Mouse (Mus musculus): ENCODE data around the gene Mybphl. TPM values are rescaled to one million over a fixed set of nuclear protein-coding genes. Genes with fewer than 3 reads are reported as not detected.

Mybphl gene
- polyA plus RNA-seq (2015; fragmentation: Nextera tagmentation; extraction: Ambion mirVana): not detected in 2 replicates

DNA sequence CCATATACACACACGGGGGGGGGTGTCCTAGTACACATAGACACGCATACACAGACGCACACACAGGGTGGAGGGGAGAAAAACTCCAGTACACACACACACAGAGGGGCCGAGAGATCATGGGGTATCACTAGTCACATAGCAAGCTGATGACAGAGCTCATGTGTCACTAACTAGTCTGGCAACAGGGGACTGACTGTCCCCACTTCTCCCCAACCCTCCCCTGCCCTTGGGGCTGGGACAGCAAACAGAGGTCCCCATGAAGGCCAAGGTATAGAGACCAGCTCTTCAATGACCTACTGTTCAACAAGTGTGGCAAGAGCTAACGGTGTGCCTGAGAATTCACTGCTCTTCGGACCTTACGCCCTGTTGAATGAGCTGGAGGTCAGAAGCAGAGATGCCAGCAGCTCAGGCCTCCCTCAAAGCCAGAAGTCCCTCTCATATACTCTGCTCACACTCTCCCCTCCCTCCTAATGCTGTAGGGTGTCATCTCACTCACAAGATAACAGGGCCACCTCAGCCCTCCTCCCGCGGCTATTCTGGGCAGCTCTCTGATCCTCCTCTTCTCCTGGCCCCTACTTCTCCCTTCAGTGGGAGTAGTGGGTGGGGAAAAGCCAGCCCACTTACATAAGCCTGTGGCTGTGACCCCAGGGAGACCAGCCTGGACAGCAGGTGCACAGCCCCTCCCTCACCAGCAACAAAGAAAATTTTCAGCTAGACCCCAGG lies at the start of gene Mybphl:
TSS of gene Mybphl (plus strand) at position 642 of the 726 bp plus-strand sequence.
- no peak for ATAC-seq (ENCODE audit: low read depth)
- Histone ChIP-seq H3K4me3 (no peak within 1 kb of the TSS), H3K9me3 (no peaks in the 10 kb centered on the region), H3K27ac (replicated peaks) (no peak within 1 kb of the TSS), H3K27me3 (no peaks in the 10 kb centered on the region), H3K9ac (no peak within 1 kb of the TSS), H3K36me3 (peaks cover 8% of the 10 kb centered on the region; the same call in 1 of the 2 replicates), H3K4me2 (no peak within 1 kb of the TSS), H3K4me1 (replicated peaks) (peaks cover 19% of the 10 kb centered on the region)
- 69% methylated on average over 9 of the region's 9 CpGs for WGBS

DNA sequence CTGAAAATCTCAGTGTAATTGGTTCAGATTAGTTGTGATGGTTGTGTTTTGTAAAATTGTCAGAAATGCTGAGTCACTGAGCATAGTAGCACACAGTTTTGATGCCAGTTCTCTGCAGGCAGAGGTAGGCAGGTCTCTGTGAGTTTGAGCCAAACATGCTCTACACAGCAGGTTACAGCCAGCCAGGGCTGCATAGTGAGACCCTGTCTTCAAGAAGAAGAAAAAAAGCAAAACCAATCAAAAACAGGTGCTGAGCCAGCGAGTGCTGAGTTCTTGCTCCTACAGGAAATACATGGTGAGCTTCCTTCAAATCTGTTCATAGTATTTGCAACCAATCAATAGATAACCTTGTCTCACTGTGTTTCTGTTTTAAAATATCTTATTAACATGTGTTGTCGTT lies 46.2 kb upstream of the Mybphl start:
- no peak overlapping the region for H3K4me3 ChIP-seq
- no peak overlapping the region for H3K9ac ChIP-seq
- H3K27me3 ChIP-seq: no peaks in the 10 kb centered on the region
- 76% methylated on average over 2 of the region's 2 CpGs for WGBS
- ATAC-seq (ENCODE audit: low read depth): no peak
- peaks cover 10% of the 10 kb centered on the region; the same call in 1 of the 2 replicates for H3K4me1 ChIP-seq (replicated peaks)
- peaks cover 11% of the 10 kb centered on the region for H3K36me3 ChIP-seq
- no peaks in the 10 kb centered on the region for H3K9me3 ChIP-seq
- no peak overlapping the region for H3K4me2 ChIP-seq
- no peak overlapping the region for H3K27ac ChIP-seq (replicated peaks)

DNA sequence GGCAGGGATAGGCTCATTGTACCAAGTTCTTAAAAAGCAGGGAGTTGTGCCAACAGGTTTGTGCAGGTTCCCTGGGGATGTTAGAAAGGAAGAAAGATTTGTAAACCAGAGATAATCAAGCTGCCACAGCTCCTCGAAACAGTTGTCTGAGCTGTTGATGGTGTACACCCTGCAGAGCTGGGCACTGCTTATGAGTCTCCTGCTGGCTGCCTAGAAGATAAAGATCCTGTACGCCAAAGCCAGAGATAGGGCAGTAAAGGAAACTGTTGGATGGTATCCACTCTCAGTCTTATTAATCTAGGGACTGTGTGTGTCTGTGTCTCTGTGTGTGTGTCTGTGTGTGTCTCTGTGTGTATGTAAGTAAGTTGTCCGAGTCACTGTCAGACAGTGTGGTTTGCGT lies 43.0 kb upstream of the Mybphl start:
- H3K9me3 ChIP-seq: no peaks in the 10 kb centered on the region
- no peak overlapping the region for H3K4me2 ChIP-seq
- no peak overlapping the region for H3K27ac ChIP-seq (replicated peaks)
- no peaks in the 10 kb centered on the region for H3K27me3 ChIP-seq
- peaks cover 27% of the 10 kb centered on the region for H3K36me3 ChIP-seq
- H3K4me3 ChIP-seq: no peak overlapping the region
- WGBS: 53% methylated on average over 4 of the region's 4 CpGs
- peaks cover 5% of the 10 kb centered on the region; the same call in 1 of the 2 replicates for H3K4me1 ChIP-seq (replicated peaks)
- no peak overlapping the region for H3K9ac ChIP-seq
- ATAC-seq (ENCODE audit: low read depth): no peak; the same call in 1 of the 2 replicates

DNA sequence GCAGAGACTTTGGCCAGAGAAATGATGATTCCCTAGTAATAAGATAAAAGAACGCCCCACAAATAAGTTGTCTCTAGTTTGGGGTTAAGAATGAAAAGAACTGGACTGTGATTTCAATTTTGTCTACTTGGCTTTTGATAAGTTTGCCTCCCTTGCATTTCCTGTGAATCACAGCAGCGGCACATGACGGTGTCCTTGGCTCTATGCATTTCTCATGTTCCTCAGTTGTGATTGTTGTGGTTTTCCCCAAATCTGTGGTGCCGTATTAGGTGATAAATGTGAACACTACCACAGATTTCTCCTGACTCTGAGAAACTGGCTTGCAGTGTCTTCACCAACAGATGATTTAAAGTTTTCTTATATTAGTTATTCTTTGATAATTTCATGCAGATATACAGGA lies 42.6 kb upstream of the Mybphl start:
- ATAC-seq (ENCODE audit: low read depth): no peak
- Histone ChIP-seq H3K4me1 (replicated peaks) (peaks cover 5% of the 10 kb centered on the region; the same call in 1 of the 2 replicates), H3K9me3 (no peaks in the 10 kb centered on the region), H3K27ac (replicated peaks) (no peak overlapping the region), H3K27me3 (no peaks in the 10 kb centered on the region), H3K4me3 (no peak overlapping the region), H3K4me2 (no peak overlapping the region), H3K36me3 (peaks cover 31% of the 10 kb centered on the region), H3K9ac (no peak overlapping the region)
- 94% methylated on average over 4 of the region's 4 CpGs for WGBS

DNA sequence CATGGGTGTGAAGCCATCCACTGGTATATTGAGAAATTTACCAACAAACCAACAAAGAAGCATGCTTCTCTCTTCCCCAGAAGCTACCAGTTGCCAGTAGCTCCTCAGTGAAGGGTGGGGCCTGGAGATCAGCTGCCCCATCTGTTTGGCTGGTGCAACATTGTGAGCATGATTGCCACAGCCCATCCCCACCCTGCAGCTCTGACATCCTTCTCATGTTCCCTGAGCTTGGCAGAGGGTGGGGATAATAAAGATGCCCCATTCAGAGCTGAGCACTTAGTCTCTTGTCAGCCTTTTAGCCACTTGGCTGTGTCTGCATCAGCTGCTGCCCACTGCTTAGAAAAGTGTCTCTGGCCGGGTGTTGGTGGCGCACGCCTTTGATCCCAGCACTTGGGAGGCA lies 41.7 kb upstream of the Mybphl start:
- H3K9ac ChIP-seq: no peak overlapping the region
- H3K27me3 ChIP-seq: no peaks in the 10 kb centered on the region
- peaks cover 40% of the 10 kb centered on the region for H3K36me3 ChIP-seq
- peaks cover 6% of the 10 kb centered on the region for H3K4me1 ChIP-seq (replicated peaks)
- no peak for ATAC-seq (ENCODE audit: low read depth)
- H3K4me2 ChIP-seq: no peak overlapping the region
- no peaks in the 10 kb centered on the region for H3K9me3 ChIP-seq
- H3K4me3 ChIP-seq: no peak overlapping the region
- 78% methylated on average over 3 of the region's 3 CpGs for WGBS
- H3K27ac ChIP-seq (replicated peaks): no peak overlapping the region

DNA sequence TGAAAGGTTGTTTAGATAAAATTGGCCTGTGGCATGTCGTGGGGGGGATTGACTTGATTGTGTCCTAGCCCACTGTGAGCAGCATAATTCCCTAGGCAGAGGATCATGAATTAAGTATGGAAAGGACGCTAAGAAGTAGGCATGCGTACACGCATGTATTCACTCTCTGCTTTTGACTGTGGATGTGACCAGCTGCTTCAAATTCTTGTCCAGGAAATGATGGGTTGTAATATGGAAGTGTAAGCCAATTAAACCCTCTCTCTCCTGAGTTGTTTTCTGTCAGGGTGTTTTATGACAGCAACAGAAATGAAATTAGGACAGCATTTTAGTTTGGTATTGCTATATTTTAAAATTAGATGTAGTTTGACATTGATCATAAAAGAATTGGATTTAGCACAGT lies 39.9 kb upstream of the Mybphl start:
- no peaks in the 10 kb centered on the region for H3K27me3 ChIP-seq
- no peak for ATAC-seq (ENCODE audit: low read depth)
- H3K4me3 ChIP-seq: no peak overlapping the region
- H3K36me3 ChIP-seq: peaks cover 50% of the 10 kb centered on the region
- 90% methylated on average over 4 of the region's 4 CpGs for WGBS
- no peak overlapping the region for H3K9ac ChIP-seq
- no peak overlapping the region for H3K4me2 ChIP-seq
- no peaks in the 10 kb centered on the region for H3K9me3 ChIP-seq
- H3K27ac ChIP-seq (replicated peaks): no peak overlapping the region
- peaks cover 16% of the 10 kb centered on the region for H3K4me1 ChIP-seq (replicated peaks)

DNA sequence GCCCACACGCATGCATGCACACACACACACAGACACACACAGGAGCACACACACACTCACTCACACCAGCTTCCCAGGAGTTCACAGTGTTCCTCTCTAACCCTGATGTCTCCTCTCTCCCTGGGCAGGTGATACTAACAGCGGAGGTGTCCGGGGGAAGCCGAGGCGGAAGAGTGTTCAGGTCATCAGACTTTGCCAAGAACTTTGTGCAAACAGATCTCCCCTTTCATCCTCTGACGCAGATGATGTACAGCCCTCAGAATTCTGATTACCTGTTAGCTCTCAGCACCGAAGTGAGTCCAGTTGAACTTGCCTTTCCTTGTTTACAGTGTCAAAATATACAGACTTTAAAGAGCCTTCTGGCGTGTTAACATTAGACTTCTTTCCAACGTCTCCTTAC lies 39.2 kb upstream of the Mybphl start:
- Histone ChIP-seq H3K9ac (no peak overlapping the region), H3K27me3 (no peaks in the 10 kb centered on the region), H3K27ac (replicated peaks) (no peak overlapping the region), H3K4me2 (no peak overlapping the region), H3K36me3 (peaks cover 55% of the 10 kb centered on the region), H3K9me3 (no peaks in the 10 kb centered on the region), H3K4me1 (replicated peaks) (peaks cover 16% of the 10 kb centered on the region), H3K4me3 (no peak overlapping the region)
- 95% methylated on average over 9 of the region's 9 CpGs for WGBS
- no peak for ATAC-seq (ENCODE audit: low read depth)

DNA sequence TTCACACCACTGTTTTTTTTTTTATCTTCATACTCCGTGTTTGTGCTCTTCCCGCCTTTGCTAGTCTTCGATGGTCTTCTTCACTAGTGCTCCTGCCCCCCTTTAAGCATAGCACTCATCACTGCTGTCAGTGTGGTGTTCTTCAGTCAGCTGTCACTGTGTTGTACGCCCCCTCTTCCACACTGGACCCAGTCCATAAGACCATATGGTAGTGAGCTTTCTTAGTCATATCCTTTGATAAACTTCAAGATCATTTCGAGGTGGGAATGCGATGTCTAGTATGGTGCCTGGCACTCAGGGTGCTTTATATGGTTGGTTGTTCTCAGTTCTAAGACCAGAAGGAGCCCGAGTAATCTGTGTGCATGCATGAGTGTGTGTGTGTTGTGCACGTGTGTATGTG lies 37.4 kb upstream of the Mybphl start:
- no peak overlapping the region for H3K4me2 ChIP-seq
- H3K27me3 ChIP-seq: no peaks in the 10 kb centered on the region
- WGBS: 95% methylated on average over 8 of the region's 8 CpGs
- no peaks in the 10 kb centered on the region for H3K9me3 ChIP-seq
- no peak overlapping the region for H3K4me3 ChIP-seq
- no peak for ATAC-seq (ENCODE audit: low read depth)
- peaks cover 11% of the 10 kb centered on the region; the same call in 1 of the 2 replicates for H3K4me1 ChIP-seq (replicated peaks)
- H3K36me3 ChIP-seq: peaks cover 72% of the 10 kb centered on the region
- no peak overlapping the region for H3K9ac ChIP-seq
- H3K27ac ChIP-seq (replicated peaks): no peak overlapping the region

DNA sequence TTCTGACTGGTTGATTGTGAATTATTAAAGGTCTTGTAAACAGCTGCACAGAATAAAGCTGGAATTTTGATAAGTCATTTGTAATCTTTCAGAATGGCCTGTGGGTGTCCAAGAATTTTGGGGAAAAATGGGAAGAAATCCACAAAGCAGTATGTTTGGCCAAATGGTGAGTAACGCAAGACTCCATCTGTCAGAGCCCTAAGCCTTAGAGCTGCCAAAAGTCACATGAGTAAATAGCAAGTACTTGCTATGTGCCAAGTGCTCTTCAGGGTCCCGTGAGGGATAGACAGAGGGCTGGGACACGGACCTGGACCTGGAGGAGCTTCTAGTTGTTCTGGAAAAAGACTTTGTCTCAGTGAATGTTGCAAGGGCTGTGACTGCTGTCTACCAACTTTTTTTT lies 36.8 kb upstream of the Mybphl start:
- 81% methylated on average over 3 of the region's 3 CpGs for WGBS
- H3K9ac ChIP-seq: no peak overlapping the region
- H3K36me3 ChIP-seq: peaks cover 79% of the 10 kb centered on the region
- H3K27ac ChIP-seq (replicated peaks): peak overlapping the region; percentile 80
- no peak overlapping the region for H3K4me2 ChIP-seq
- no peak for ATAC-seq (ENCODE audit: low read depth)
- H3K4me1 ChIP-seq (replicated peaks): peaks cover 11% of the 10 kb centered on the region; the same call in 1 of the 2 replicates
- no peaks in the 10 kb centered on the region for H3K9me3 ChIP-seq
- no peaks in the 10 kb centered on the region for H3K27me3 ChIP-seq
- H3K4me3 ChIP-seq: no peak overlapping the region

DNA sequence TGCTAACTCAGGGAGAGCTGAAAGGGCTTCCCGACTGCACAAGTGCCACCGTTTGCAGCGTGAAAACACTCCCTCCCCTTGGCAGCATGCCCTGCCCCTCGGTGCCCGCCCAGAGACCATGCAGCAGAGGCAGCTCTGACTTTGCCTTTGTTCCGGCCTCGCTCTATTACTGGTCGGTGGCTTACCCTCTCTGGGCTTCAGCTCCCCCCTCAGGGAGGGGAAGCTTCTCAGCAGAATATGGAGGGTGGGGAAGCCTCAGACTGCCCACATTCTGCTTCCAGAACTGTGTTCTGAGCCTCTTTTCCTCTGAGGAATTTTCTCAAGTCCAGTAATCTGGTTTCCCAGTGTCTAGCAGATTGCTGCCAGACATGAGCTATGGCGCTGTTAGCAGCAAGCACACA lies 36.3 kb upstream of the Mybphl start:
- no peaks in the 10 kb centered on the region for H3K27me3 ChIP-seq
- no peak overlapping the region for H3K4me2 ChIP-seq
- H3K27ac ChIP-seq (replicated peaks): peak overlapping the region; percentile 80
- H3K4me1 ChIP-seq (replicated peaks): peaks cover 11% of the 10 kb centered on the region; the same call in 1 of the 2 replicates
- ATAC-seq (ENCODE audit: low read depth): peak; percentile 72
- 48% methylated on average over 9 of the region's 9 CpGs for WGBS
- no peaks in the 10 kb centered on the region for H3K9me3 ChIP-seq
- peaks cover 84% of the 10 kb centered on the region for H3K36me3 ChIP-seq
- no peak overlapping the region for H3K4me3 ChIP-seq
- H3K9ac ChIP-seq: no peak overlapping the region

DNA sequence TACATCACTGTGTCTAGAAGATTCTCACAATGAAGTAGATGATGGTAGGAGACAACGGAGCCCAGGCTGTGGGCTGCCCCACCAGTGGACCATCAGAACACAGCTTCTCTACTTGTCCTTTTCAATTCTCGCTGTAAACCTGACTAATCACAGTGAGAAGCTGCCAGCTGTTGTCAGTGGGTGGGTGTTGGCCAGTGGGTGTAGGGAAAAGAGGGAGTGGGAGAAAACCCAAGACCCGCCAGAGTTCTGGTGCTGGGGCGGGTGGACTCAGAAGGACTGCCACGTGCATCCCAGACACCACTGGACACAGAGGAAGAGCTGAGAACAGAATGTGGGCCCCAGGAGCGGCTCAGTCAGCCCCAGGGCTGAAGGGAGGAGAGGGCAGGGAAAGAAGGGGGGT lies 33.9 kb upstream of the Mybphl start:
- Histone ChIP-seq H3K27ac (replicated peaks) (no peak overlapping the region), H3K9ac (no peak overlapping the region), H3K27me3 (no peaks in the 10 kb centered on the region), H3K9me3 (no peaks in the 10 kb centered on the region), H3K36me3 (peaks cover 92% of the 10 kb centered on the region), H3K4me3 (no peak overlapping the region), H3K4me2 (no peak overlapping the region), H3K4me1 (replicated peaks) (peaks cover 11% of the 10 kb centered on the region; the same call in 1 of the 2 replicates)
- WGBS: 90% methylated on average over 6 of the region's 6 CpGs
- no peak for ATAC-seq (ENCODE audit: low read depth)

DNA sequence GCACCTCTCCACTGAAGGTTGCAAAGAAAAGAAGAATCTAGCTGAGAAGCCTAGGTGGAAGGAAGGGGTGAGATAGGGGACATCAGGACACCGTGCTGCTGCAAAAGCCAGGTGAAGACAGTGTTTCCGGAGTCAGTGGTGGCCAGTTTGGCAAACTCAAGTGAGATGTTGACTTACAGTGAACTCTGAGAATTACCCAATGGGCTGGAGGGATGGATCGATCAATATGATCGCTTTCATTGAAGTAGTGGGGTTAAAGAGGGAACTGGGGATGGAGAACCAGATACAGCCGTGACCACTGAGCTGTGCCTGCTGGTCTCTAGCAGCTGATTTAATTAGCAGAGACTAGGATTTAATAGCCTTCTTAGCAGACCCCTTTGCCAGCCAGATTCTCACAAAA lies 27.8 kb upstream of the Mybphl start:
- H3K27ac ChIP-seq (replicated peaks): no peak overlapping the region
- H3K9me3 ChIP-seq: no peaks in the 10 kb centered on the region
- 95% methylated on average over 5 of the region's 5 CpGs for WGBS
- H3K36me3 ChIP-seq: peaks cover 99% of the 10 kb centered on the region
- H3K27me3 ChIP-seq: no peaks in the 10 kb centered on the region
- ATAC-seq (ENCODE audit: low read depth): no peak
- no peak overlapping the region for H3K4me3 ChIP-seq
- no peaks in the 10 kb centered on the region for H3K4me1 ChIP-seq (replicated peaks)
- H3K9ac ChIP-seq: no peak overlapping the region
- no peak overlapping the region for H3K4me2 ChIP-seq

DNA sequence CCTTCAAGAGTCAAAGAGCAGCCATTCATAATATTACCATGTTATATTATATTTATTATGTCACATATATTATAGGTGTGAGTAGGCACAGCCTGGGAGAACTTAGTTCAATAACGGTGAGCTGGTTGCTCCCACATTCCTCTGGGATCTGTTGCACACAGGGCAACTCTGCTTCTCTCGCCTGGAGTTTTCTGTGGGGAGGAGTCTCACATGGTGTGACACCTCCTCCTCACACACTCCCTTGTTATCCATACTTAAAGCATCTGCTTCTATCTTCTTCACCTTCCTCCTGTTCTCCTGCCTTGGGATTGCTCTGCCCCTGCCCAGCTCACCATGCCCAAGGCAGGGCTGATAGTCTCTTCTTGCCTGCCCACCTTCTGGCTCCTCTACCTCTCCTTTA lies 23.7 kb upstream of the Mybphl start:
- no peaks in the 10 kb centered on the region for H3K4me1 ChIP-seq (replicated peaks)
- H3K27me3 ChIP-seq: no peaks in the 10 kb centered on the region
- peaks cover 92% of the 10 kb centered on the region for H3K36me3 ChIP-seq
- no peaks in the 10 kb centered on the region for H3K9me3 ChIP-seq
- ATAC-seq (ENCODE audit: low read depth): no peak
- H3K27ac ChIP-seq (replicated peaks): no peak overlapping the region
- no peak overlapping the region for H3K4me3 ChIP-seq
- no peak overlapping the region for H3K4me2 ChIP-seq
- WGBS: 83% methylated on average over 2 of the region's 2 CpGs
- H3K9ac ChIP-seq: no peak overlapping the region

Measured in neural tube, embryonic 13.5 days (tissue).